Comparison of ENCODE assay signal across 8 mouse cellular contexts in genomic region chr11:102319410-102319792, GRCm38 (mm10). TPM values are rescaled to one million over a fixed set of nuclear protein-coding genes. Genes with fewer than 3 reads are reported as not detected.
DNase-seq lines count a peak whose midpoint lies in the region; ATAC-seq lines count a peak whose summit lies in the region.

Ubtf (minus strand) TSS chr11:102319742.

- under 1% methylated on average over 25 of the region's 25 CpGs for WGBS in forebrain, embryonic 11.5 days
- WGBS in heart, embryonic 14.5 days, result 0% methylated on average over 25 of the region's 25 CpGs
- WGBS in liver, embryonic 15.5 days (ENCODE audit: insufficient replicate concordance), result under 1% methylated on average over 25 of the region's 25 CpGs
- WGBS in neural tube, embryonic 11.5 days, result under 1% methylated on average over 25 of the region's 25 CpGs
- 0% methylated on average over 25 of the region's 25 CpGs for WGBS in stomach, embryonic 15.5 days

- H3K27me3 ChIP-seq in forebrain, embryonic 11.5 days (ENCODE audit: control insufficient read depth, insufficient read depth, low read length), result no peaks in the 10 kb centered on the region
- H3K27me3 ChIP-seq in heart, embryonic 14.5 days (ENCODE audit: control insufficient read depth, insufficient read depth, low read length), result no peaks in the 10 kb centered on the region
- peaks cover 28% of the 10 kb centered on the region for H3K27me3 ChIP-seq in liver, embryonic 15.5 days
- no peaks in the 10 kb centered on the region; the same call in 1 of the 2 replicates for H3K27me3 ChIP-seq in neural tube, embryonic 11.5 days (ENCODE audit: control insufficient read depth, insufficient read depth, low read length)
- no peaks in the 10 kb centered on the region for H3K27me3 ChIP-seq in stomach, embryonic 15.5 days (replicated peaks)

- ATAC-seq in forebrain, embryonic 11.5 days (replicated peaks; ENCODE audit: low FRiP score), result 0 out of 2 replicates have a peak, but pooled peaks have one; percentile 11
- ATAC-seq in heart, embryonic 14.5 days (ENCODE audit: insufficient number of reproducible peaks, insufficient read depth, low FRiP score, low read depth), result no peak
- peak; percentile 11 for ATAC-seq in liver, embryonic 15.5 days (ENCODE audit: insufficient read depth)
- peak; percentile 3; the same call in 1 of the 2 replicates for ATAC-seq in neural tube, embryonic 11.5 days (ENCODE audit: insufficient read depth, low FRiP score, low TSS enrichment)
- ATAC-seq in stomach, embryonic 15.5 days (ENCODE audit: insufficient read depth, low FRiP score, low read depth), result peak; percentile 25

- no peaks in the 10 kb centered on the region for H3K36me3 ChIP-seq in forebrain, embryonic 11.5 days (ENCODE audit: control insufficient read depth, insufficient read depth, low read length)
- H3K36me3 ChIP-seq in heart, embryonic 14.5 days (ENCODE audit: control insufficient read depth, insufficient read depth, low read length), result peaks cover 12% of the 10 kb centered on the region
- peaks cover 15% of the 10 kb centered on the region for H3K36me3 ChIP-seq in liver, embryonic 15.5 days (replicated peaks)
- H3K36me3 ChIP-seq in neural tube, embryonic 11.5 days (ENCODE audit: control insufficient read depth, insufficient read depth, low read length), result no peaks in the 10 kb centered on the region; the same call in 1 of the 2 replicates
- H3K36me3 ChIP-seq in stomach, embryonic 15.5 days, result no peaks in the 10 kb centered on the region; the same call in 1 of the 2 replicates

- peak within 1 kb of the TSS; percentile 100 for H3K9ac ChIP-seq in forebrain, embryonic 11.5 days (ENCODE audit: low read length)
- H3K9ac ChIP-seq in heart, embryonic 14.5 days (ENCODE audit: low read length), result peak within 1 kb of the TSS; percentile 100
- H3K9ac ChIP-seq in liver, embryonic 15.5 days, result peak within 1 kb of the TSS; percentile 100
- peak within 1 kb of the TSS; percentile 100 for H3K9ac ChIP-seq in neural tube, embryonic 11.5 days (ENCODE audit: low read length)
- peak within 1 kb of the TSS; percentile 100 for H3K9ac ChIP-seq in stomach, embryonic 15.5 days

- H3K4me1 ChIP-seq in forebrain, embryonic 11.5 days (replicated peaks; ENCODE audit: control insufficient read depth, insufficient read depth, low read length), result peaks cover 5% of the 10 kb centered on the region
- peaks cover 3 to 23% of the 10 kb centered on the region in 2 experiments for H3K4me1 ChIP-seq in heart, embryonic 14.5 days (ENCODE audit: control insufficient read depth in 2 of 2, insufficient read depth in 2 of 2, low read length in 2 of 2)
- peaks cover 40% of the 10 kb centered on the region for H3K4me1 ChIP-seq in liver, embryonic 15.5 days (replicated peaks)
- peaks cover 18% of the 10 kb centered on the region for H3K4me1 ChIP-seq in neural tube, embryonic 11.5 days (ENCODE audit: control insufficient read depth, insufficient read depth, low read length)
- H3K4me1 ChIP-seq in stomach, embryonic 15.5 days, result peaks cover 19% of the 10 kb centered on the region

- no peaks in the 10 kb centered on the region for H3K9me3 ChIP-seq in forebrain, embryonic 11.5 days (ENCODE audit: control insufficient read depth, low read length)
- no peaks in the 10 kb centered on the region for H3K9me3 ChIP-seq in heart, embryonic 14.5 days (ENCODE audit: control insufficient read depth, low read length)
- no peaks in the 10 kb centered on the region for H3K9me3 ChIP-seq in liver, embryonic 15.5 days (replicated peaks)
- no peaks in the 10 kb centered on the region for H3K9me3 ChIP-seq in neural tube, embryonic 11.5 days (ENCODE audit: control insufficient read depth, low read length)
- H3K9me3 ChIP-seq in stomach, embryonic 15.5 days, result no peaks in the 10 kb centered on the region

- H3K4me3 ChIP-seq in forebrain, embryonic 11.5 days (ENCODE audit: low read depth, low read length), result peak within 1 kb of the TSS; percentile 99
- H3K4me3 ChIP-seq in heart, embryonic 14.5 days (ENCODE audit: control insufficient read depth in 1 of 2, insufficient read depth in 1 of 2, low read depth in 1 of 2, low read length in 2 of 2), result peak within 1 kb of the TSS; percentile 96 to 100
- peak within 1 kb of the TSS; percentile 99 for H3K4me3 ChIP-seq in liver, embryonic 15.5 days (replicated peaks)
- H3K4me3 ChIP-seq in neural tube, embryonic 11.5 days (ENCODE audit: low read depth, low read length), result peak within 1 kb of the TSS; percentile 100
- peak within 1 kb of the TSS; percentile 97 for H3K4me3 ChIP-seq in stomach, embryonic 15.5 days (replicated peaks)

- H3K4me2 ChIP-seq in forebrain, embryonic 11.5 days (ENCODE audit: low read depth, low read length, severe bottlenecking), result peak within 1 kb of the TSS; percentile 98
- H3K4me2 ChIP-seq in heart, embryonic 14.5 days (ENCODE audit: low read length), result peak within 1 kb of the TSS; percentile 87
- peak within 1 kb of the TSS; percentile 99 for H3K4me2 ChIP-seq in liver, embryonic 15.5 days
- H3K4me2 ChIP-seq in neural tube, embryonic 11.5 days (ENCODE audit: low read depth), result peak within 1 kb of the TSS; percentile 80
- peak within 1 kb of the TSS; percentile 92 for H3K4me2 ChIP-seq in stomach, embryonic 15.5 days

- peak; percentile 63 to 65 for DNase-seq in CD8-positive naive resting alpha-beta T cell, adult 2 months (ENCODE audit: low read depth in 2 of 2, low spot score in 2 of 2)
- DNase-seq in c-Kit-negative CD71-positive TER-119-positive erythroid progenitor cells, embryonic 14.5 days (ENCODE audit: low read depth, low spot score), result peak; percentile 73
- DNase-seq in forebrain, embryonic 11.5 days (ENCODE audit: low spot score), result peak; percentile 86
- DNase-seq in kidney, postnatal 10 days, result peak; percentile 87
- DNase-seq in neural tube, embryonic 11.5 days (ENCODE audit: low spot score), result peak; percentile 83

- H3K27ac ChIP-seq in forebrain, embryonic 11.5 days (ENCODE audit: low read depth, low read length), result peak within 1 kb of the TSS; percentile 99
- H3K27ac ChIP-seq in heart, embryonic 14.5 days (replicated peaks in 1 of 2; ENCODE audit: control insufficient read depth in 1 of 2, insufficient read depth in 1 of 2, low read depth in 2 of 2, low read length in 2 of 2), result peak within 1 kb of the TSS; percentile 97 to 99
- H3K27ac ChIP-seq in liver, embryonic 15.5 days (replicated peaks), result peak within 1 kb of the TSS; percentile 97
- H3K27ac ChIP-seq in neural tube, embryonic 11.5 days (ENCODE audit: low read depth, low read length), result peak within 1 kb of the TSS; percentile 99
- peak within 1 kb of the TSS; percentile 99 for H3K27ac ChIP-seq in stomach, embryonic 15.5 days

RNA-seq across cellular contexts. Expression of gene Ubtf, which starts in this region (rescaled TPM):
- 109 and 111 TPM in 2 replicates for polyA plus RNA-seq in forebrain, embryonic 11.5 days (2014; fragmentation: Nextera tagmentation; extraction: Ambion mirVana)
- 50.2 and 53.6 TPM in 2 replicates for polyA plus RNA-seq in heart, embryonic 14.5 days (2014; fragmentation: Nextera tagmentation; extraction: Ambion mirVana)
- 50.9 and 55.2 TPM in 2 replicates for polyA plus RNA-seq in liver, embryonic 15.5 days (2015; fragmentation: Nextera tagmentation; extraction: Ambion mirVana)
- polyA plus RNA-seq in neural tube, embryonic 11.5 days (2014; fragmentation: Nextera tagmentation; extraction: Ambion mirVana), result 86.0 and 93.2 TPM in 2 replicates
- polyA plus RNA-seq in stomach, embryonic 15.5 days (2015; fragmentation: Nextera tagmentation; extraction: Ambion mirVana), result 82.7 and 83.0 TPM in 2 replicates
